Mouse (Mus musculus) T-helper 17 cell (primary cell): ENCODE data around the gene Camk1g.

Source experiments
- in situ Hi-C, 2 experiments: fragments of 300-600 bp; cut with MboI, MseI; formaldehyde crosslinking; loops; 1 replicate in 1 of 2; 2 replicates in 1 of 2; pipeline ENCODE4 v1.15.1; 2025; ENCODE audit warnings: high pct_unique_total_duplicates in 2 of 2

Camk1g gene

DNA sequence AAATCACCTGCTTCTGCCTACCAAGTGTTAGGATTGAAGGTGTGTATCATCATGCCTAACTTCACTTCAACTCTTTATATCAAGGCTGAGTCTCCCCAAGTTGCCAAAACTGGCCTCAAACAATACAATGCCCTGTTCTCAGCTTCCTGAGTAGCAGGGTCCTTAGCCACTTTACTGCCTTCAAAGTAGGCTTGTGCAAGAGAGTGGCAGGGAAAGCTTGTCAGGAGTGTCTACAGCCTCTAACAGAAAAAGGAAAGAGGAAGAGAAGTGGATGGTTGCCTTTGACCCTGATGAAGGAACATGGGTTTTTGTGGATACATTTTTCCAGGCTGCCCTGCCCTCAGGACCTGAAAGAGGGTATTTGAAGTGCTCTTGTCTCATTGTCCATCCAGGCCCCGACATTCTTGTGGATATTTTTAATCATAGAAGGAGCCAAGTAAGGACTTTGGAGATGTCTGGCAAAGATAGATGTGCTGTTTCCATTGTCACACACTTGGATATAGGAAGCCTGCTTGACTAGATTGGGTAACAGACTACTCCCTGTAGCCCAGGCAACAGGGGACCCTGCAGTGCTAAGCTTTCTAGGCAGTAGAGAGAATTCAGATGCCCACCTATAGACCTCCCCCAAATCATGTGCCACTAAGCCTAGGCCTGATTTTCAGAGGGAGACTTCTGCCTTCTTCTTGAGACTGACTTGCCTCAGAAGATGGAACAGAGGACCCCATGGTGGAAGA lies 60.1 kb downstream of the Camk1g start:
- in situ Hi-C loops = no loop called here

DNA sequence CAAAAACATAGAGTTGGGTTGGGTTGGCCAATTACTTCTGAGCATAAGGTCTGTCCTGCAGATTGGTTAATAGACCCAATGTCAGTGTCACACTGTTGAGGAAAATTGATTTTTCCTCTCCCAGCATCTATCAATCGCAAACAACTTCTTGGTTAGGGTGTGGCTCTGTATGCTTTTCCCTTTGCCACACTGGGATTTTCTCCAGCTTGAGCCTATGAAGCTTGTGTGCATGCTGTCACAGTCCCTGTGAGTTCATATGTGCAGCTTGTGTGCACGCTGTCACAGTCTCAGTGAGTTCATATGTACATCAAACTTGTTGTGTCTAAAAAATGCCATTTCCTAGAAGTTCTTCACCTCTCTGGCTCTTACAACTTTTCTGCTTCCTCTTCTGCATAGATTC lies 63.3 kb downstream of the Camk1g start:
- in situ Hi-C loops = no loop called here

DNA sequence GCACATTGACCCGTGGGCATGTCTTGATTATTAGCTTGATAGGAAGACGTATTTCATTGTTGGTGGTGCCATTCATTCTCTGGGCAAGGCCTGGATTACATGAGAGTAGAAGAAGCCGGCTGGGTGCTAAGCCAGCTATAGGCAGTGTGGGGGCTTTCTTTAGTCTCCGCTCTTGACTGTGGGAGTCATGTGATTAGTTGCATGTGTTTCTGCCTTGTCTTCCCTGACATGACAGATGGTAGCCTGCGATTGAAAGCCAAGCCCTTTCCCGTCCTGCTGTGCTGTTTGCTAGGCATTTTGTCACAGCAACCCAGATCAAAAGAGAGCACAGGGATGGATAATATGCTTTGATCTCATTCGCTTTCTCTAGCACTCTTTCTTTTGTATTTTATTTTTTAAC lies 64.7 kb downstream of the Camk1g start:
- in situ Hi-C loops = no loop called here

DNA sequence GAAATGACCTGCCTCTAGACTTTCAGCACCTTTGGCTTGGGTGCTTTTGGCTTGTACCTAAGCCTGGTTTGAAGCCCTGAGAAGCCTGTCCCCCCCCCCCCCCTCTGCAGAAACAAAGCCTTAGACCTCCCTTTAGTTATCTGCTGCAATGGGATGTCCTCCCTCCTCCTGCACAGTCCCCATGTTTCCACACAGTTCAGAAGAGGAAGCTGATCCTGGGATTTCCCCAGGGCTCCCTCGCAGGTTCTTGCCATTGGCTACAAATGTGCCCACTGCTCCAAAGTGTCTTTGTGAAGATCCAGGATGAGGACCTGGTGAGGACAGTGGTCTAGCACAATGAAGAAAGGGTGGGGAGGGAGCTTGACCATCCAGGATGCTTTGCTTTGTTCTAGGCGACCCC lies 67.0 kb downstream of the Camk1g start:
- in situ Hi-C loops = no loop called here

- in situ Hi-C loops = no loop called here
Observed at GRCm38 (mm10) chr1:193302093-193302405, 68.0 kb downstream of the Camk1g start.

DNA sequence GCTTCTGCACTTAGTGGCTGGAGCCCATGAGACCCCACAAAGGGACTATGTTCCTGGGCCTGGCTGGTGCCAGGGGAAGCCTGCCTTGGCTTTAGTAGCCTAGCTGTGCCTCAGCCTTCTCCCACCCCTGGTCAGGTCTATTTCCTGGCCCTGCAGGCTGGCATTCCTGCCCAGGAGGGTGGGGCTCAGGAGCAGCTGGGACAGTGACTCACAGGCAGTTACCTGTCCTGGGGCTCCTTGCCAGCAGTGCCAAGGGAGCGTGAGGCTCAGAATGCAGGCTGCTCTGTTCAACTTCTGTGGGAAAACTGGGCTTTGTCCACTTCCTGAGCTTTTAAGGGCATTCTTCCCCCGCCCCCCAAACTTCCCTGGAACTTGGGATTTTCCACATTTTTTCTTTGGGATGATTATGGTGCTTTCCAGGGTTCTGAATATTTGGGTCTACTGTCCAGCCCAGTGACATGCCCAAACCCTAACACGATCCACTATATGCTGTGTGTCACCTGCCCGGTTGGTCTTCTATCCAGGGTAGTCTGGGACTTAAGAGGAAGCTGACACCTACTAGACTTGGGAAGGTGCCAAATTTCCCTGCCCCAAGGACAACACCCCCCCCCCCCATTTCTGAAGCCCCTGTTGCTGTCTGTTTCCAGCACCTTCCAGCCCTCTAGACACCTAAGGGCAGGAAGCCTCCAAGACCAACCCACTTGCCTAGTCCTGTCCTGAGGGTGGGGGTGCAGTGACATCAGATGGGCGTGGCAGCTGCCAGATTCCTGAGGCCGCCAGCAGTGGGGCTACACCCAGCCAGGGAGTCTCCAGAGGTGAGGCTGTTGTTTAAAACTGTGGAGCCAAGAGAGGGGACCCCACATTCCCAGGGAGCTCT lies 68.6 kb downstream of the Camk1g start:
- in situ Hi-C loops = no loop called here

DNA sequence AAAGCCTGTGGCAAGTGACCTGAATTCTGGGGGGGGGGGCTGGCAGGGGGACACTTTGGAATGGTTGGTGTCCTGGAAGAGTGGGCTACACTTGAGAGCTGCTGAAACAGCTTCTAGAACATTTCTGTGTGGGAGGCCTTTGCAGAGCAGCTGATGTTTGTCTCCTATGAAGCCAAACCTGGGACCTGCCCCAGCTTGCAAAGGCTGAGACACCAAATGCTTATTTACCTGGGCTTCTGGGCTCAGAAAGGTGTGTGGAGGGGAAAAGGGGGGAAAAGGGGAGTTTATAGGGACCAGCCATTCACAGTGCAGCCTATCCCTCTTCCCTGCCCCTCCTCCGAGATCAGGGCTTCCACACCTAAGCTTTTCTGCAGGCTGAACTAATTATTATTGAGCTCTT lies 70.1 kb downstream of the Camk1g start:
- in situ Hi-C loops = no loop called here

GRCm38 (mm10) chr1:193298141-193298765 lies 71.8 kb downstream of the Camk1g start:
- in situ Hi-C loops = no loop called here
